Mouse (Mus musculus): ENCODE data around the gene Nthl1. TPM values are rescaled to one million over a fixed set of nuclear protein-coding genes. Genes with fewer than 3 reads are reported as not detected.

Nthl1 gene
- 7.4 and 9.7 TPM in 2 replicates for polyA plus RNA-seq (2015; fragmentation: Nextera tagmentation; extraction: Ambion mirVana)

GRCm38 (mm10) chr17:24632167-24632812 lies at the start of gene Nthl1, which contains the start of gene Tsc2:
TSS of gene Nthl1 (plus strand) at chr17:24632680.
TSS of gene Tsc2 (minus strand) at chr17:24632630.
- no peaks in the 10 kb centered on the region for H3K27me3 ChIP-seq
- peak within 1 kb of the TSS; percentile 86 for H3K4me2 ChIP-seq
- peaks cover 21% of the 10 kb centered on the region for H3K4me1 ChIP-seq (replicated peaks)
- H3K4me3 ChIP-seq = peak within 1 kb of the TSS; percentile 65
- peak within 1 kb of the TSS; percentile 80 for H3K9ac ChIP-seq
- ATAC-seq (ENCODE audit: low read depth) = peak; percentile 90
- H3K9me3 ChIP-seq = no peaks in the 10 kb centered on the region
- peaks cover 38% of the 10 kb centered on the region for H3K36me3 ChIP-seq
- WGBS = 2% methylated on average over 51 of the region's 51 CpGs
- peak within 1 kb of the TSS; percentile 82 for H3K27ac ChIP-seq (replicated peaks)

GRCm38 (mm10) chr17:24583599-24584460 lies 48.6 kb upstream of the Nthl1 start:
- ATAC-seq (ENCODE audit: low read depth) = no peak
- Histone ChIP-seq H3K36me3 (peaks cover 90% of the 10 kb centered on the region), H3K4me1 (replicated peaks) (no peaks in the 10 kb centered on the region), H3K9me3 (no peaks in the 10 kb centered on the region), H3K4me3 (no peak overlapping the region), H3K4me2 (no peak overlapping the region), H3K9ac (no peak overlapping the region), H3K27ac (replicated peaks) (no peak overlapping the region), H3K27me3 (no peaks in the 10 kb centered on the region)
- WGBS = 73% methylated on average over 5 of the region's 5 CpGs

DNA sequence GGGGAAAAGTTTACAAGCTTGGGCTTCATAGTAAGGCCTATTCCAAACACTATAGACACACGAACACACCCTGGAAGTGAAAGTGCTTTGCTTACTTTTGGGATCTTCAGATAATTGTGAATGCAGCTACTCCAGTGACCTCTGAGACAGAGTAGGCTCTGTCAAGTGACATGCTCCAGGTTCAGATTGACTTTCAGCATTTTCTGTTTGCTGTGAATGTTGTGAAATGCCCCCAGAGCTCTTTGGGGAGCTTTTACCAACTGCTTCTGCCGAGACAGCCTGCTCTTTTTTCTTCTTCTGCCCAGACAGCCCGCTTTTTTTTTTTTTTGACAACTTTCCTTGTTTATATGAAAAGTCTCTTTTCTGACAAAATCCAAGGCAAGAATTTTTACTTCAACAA lies 48.0 kb upstream of the Nthl1 start:
- H3K4me2 ChIP-seq = no peak overlapping the region
- no peak for ATAC-seq (ENCODE audit: low read depth)
- H3K36me3 ChIP-seq = peaks cover 88% of the 10 kb centered on the region
- H3K27me3 ChIP-seq = no peaks in the 10 kb centered on the region
- no peak overlapping the region for H3K9ac ChIP-seq
- 76% methylated on average over 3 of the region's 3 CpGs for WGBS
- H3K9me3 ChIP-seq = no peaks in the 10 kb centered on the region
- H3K4me3 ChIP-seq = no peak overlapping the region
- no peaks in the 10 kb centered on the region for H3K4me1 ChIP-seq (replicated peaks)
- no peak overlapping the region for H3K27ac ChIP-seq (replicated peaks)

- no peak overlapping the region for H3K9ac ChIP-seq
- H3K9me3 ChIP-seq = no peaks in the 10 kb centered on the region
- H3K36me3 ChIP-seq = peaks cover 86% of the 10 kb centered on the region
- H3K27ac ChIP-seq (replicated peaks) = no peak overlapping the region
- H3K4me2 ChIP-seq = no peak overlapping the region
- no peaks in the 10 kb centered on the region for H3K4me1 ChIP-seq (replicated peaks)
- WGBS = 94% methylated on average over 4 of the region's 4 CpGs
- no peak for ATAC-seq (ENCODE audit: low read depth)
- no peaks in the 10 kb centered on the region for H3K27me3 ChIP-seq
- H3K4me3 ChIP-seq = no peak overlapping the region
Observed at GRCm38 (mm10) chr17:24586532-24586931, 45.9 kb upstream of the Nthl1 start.

DNA sequence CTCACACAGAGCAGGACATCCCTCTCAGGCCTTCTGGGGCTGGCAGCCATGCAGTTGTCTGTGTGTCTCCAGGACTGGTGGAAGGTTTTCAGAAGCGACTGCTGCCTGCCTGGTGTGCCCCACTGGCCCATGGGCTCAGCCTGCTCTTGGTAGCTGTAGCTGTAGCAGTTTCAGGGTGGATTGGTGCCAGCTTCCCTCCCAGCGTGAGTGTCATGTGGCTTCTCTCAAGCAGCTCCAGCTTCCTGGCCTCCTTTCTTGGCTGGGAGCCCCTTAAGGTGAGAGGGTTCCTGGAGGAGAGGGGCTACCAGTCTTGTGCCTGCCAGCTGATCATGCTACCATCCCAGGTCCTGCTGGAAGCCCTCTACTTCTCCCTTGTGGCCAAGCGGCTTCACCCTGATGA lies 41.5 kb upstream of the Nthl1 start:
- 96% methylated on average over 3 of the region's 3 CpGs for WGBS

DNA sequence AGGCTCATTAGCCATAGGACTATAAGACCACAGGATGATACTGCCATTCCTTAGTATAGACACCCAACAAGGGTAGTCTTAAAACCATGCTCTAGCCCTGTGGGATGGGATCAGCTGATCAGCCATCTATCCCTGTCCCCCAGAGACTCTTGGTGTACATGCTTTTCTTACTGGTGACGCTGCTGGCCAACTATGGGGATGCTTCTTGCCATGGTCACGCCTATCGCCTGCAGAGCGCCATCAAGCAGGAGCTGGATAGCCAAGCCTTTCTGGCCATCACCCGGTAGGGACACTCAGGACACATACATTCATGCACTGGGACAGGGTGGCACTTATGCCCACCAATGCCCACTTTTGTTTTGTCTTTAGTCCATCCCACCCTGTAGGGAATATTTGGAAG lies 40.8 kb upstream of the Nthl1 start:
- Histone ChIP-seq H3K4me1 (replicated peaks) (no peaks in the 10 kb centered on the region), H3K4me3 (no peak overlapping the region), H3K36me3 (peaks cover 93% of the 10 kb centered on the region), H3K9ac (no peak overlapping the region), H3K27ac (replicated peaks) (no peak overlapping the region), H3K4me2 (no peak overlapping the region), H3K9me3 (no peaks in the 10 kb centered on the region), H3K27me3 (no peaks in the 10 kb centered on the region)
- WGBS = 92% methylated on average over 5 of the region's 5 CpGs
- no peak for ATAC-seq (ENCODE audit: low read depth)

More for the DNA sequence above, 41.5 kb upstream of the Nthl1 start:
- no peak for ATAC-seq (ENCODE audit: low read depth)
- Histone ChIP-seq H3K4me1 (replicated peaks) (no peaks in the 10 kb centered on the region), H3K4me2 (no peak overlapping the region), H3K27ac (replicated peaks) (no peak overlapping the region), H3K9ac (no peak overlapping the region), H3K27me3 (no peaks in the 10 kb centered on the region), H3K9me3 (no peaks in the 10 kb centered on the region), H3K36me3 (peaks cover 93% of the 10 kb centered on the region), H3K4me3 (no peak overlapping the region)

DNA sequence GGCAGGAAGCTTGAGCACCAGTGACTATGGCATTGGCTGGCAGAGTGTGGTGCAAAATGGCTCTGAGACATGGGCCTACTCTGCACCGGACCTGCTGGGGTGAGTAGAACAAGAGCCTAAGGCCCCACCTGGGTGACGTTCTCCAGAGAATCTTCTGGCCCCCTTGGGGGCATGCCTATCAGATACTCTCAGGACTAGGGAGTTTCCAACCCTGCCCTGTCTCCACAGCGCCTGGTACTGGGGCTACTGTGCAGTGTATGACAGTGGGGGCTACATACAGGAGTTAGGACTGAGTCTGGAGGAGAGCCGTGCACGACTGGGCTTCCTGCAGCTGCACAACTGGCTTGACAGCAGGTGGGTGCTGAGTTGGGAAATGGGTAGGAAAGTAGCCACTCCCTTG lies 39.2 kb upstream of the Nthl1 start:
- Histone ChIP-seq H3K4me1 (replicated peaks) (no peaks in the 10 kb centered on the region), H3K9me3 (no peaks in the 10 kb centered on the region), H3K36me3 (peaks cover 94% of the 10 kb centered on the region), H3K9ac (no peak overlapping the region), H3K27me3 (no peaks in the 10 kb centered on the region), H3K4me3 (no peak overlapping the region), H3K27ac (replicated peaks) (no peak overlapping the region), H3K4me2 (no peak overlapping the region)
- 91% methylated on average over 5 of the region's 5 CpGs for WGBS
- ATAC-seq (ENCODE audit: low read depth) = no peak

DNA sequence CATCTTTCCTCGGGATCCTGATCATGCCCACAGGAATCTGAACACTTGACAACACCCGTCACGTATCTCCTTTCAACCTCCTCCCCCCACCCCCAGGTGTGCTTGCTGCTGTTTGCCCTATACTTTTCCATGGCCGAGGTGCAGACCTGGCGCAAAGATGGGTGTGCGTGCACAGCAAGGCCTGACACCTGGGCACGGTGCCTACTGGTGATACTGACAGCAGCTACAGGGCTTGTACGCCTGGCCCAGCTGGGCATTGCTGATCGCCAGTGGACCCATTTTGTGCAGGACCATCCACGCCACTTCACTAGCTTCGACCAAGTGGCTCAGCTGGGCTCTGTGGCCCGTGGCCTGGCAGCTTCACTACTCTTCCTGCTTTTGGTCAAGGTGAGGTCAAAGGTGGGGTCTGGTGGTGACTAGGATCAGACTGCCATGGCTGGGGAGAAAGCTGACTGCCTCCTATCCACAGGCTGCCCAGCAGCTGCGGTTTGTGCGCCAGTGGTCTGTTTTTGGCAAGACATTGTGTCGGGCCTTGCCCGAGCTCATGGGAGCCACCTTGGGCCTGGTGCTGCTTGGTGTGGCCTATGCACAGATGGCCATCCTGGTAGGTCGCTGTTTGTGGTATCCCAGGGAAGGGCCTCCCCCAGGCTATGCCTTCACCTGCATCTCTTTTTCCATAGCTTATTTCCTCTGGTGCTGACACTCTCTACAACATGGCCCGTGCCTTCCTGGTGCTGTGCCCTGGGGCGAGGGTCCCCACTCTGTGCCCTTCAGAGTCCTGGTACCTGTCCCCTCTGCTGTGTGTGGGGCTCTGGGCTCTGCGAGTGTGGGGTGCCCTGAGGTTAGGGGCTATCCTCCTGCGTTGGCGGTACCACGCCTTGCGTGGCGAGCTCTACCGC lies 38.2 kb upstream of the Nthl1 start:
- Histone ChIP-seq H3K27me3 (no peaks in the 10 kb centered on the region), H3K4me2 (no peak overlapping the region), H3K9me3 (no peaks in the 10 kb centered on the region), H3K27ac (replicated peaks) (no peak overlapping the region), H3K9ac (no peak overlapping the region), H3K4me1 (replicated peaks) (no peaks in the 10 kb centered on the region), H3K4me3 (no peak overlapping the region), H3K36me3 (peaks cover 98% of the 10 kb centered on the region)
- 93% methylated on average over 26 of the region's 26 CpGs for whole genome bisulfite sequencing
- no peak for ATAC-seq (ENCODE audit: low read depth)

- WGBS = 80% methylated on average over 17 of the region's 17 CpGs
- Histone ChIP-seq H3K4me2 (no peak overlapping the region), H3K36me3 (peaks cover 100% of the 10 kb centered on the region), H3K4me1 (replicated peaks) (no peaks in the 10 kb centered on the region), H3K27me3 (no peaks in the 10 kb centered on the region), H3K9ac (no peak overlapping the region), H3K4me3 (no peak overlapping the region), H3K27ac (replicated peaks) (no peak overlapping the region), H3K9me3 (no peaks in the 10 kb centered on the region)
- ATAC-seq (ENCODE audit: low read depth) = no peak
Observed at GRCm38 (mm10) chr17:24595126-24596072, 37.1 kb upstream of the Nthl1 start.

GRCm38 (mm10) chr17:24596073-24596466 lies 36.4 kb upstream of the Nthl1 start:
- Histone ChIP-seq H3K4me3 (no peak overlapping the region), H3K9me3 (no peaks in the 10 kb centered on the region), H3K27ac (replicated peaks) (no peak overlapping the region), H3K9ac (no peak overlapping the region), H3K4me2 (no peak overlapping the region), H3K36me3 (peaks cover 100% of the 10 kb centered on the region), H3K4me1 (replicated peaks) (no peaks in the 10 kb centered on the region), H3K27me3 (no peaks in the 10 kb centered on the region)
- ATAC-seq (ENCODE audit: low read depth) = no peak
- WGBS = 73% methylated on average over 5 of the region's 5 CpGs

Measured in neural tube, embryonic 13.5 days (tissue).